Mouse (Mus musculus): ENCODE data around the gene Mthfd1.

- TF ChIP-seq POLR2A (IDR thresholded peaks at IDR 0.05; ENCODE audit: control insufficient read depth, low read depth, low read length) (no peak), CTCF (IDR thresholded peaks at IDR 0.05; ENCODE audit: control insufficient read depth, insufficient read depth, insufficient replicate concordance, low read depth, low read length) (peak; percentile 63; the same call in 1 of the 2 replicates)
These were observed 38.1 kb downstream of the Mthfd1 start for GRCm38 (mm10) chr12:76293192-76293591.

Measured in testis, adult 2 months (tissue).